Mouse (Mus musculus) E14TG2a.4 (cell line): ENCODE results near the gene Cxcl14.

ENCODE experiments used
- CTCF ChIP-seq: conservative IDR thresholded peaks from 2 replicates; pipeline ENCODE4 v1.5.1; 2014; ENCODE audit warnings: low read length
- NANOG ChIP-seq: IDR thresholded peaks from 2 replicates; pipeline ENCODE4 v1.6.1; 2014; ENCODE audit warnings: borderline replicate concordance, low read length, mixed read lengths
- POU5F1 ChIP-seq: IDR thresholded peaks from 2 replicates; pipeline ENCODE4 v1.6.1; 2014; ENCODE audit warnings: low read length, borderline replicate concordance

GRCm38 (mm10) chr13:56327779-56328178, 31.4 kb upstream of the Cxcl14 start:
- peak; percentile 38 for TF ChIP-seq CTCF
- TF ChIP-seq POU5F1, result no peak
- TF ChIP-seq NANOG, result no peak
